Mouse (Mus musculus) mesoderm, embryonic 11.5 days (tissue): Measurements from ENCODE around the gene Gpr1.
"Not testable (repeated sequence)": the region's sequence is repeated elsewhere in the genome, so short reads cannot be mapped to it uniquely, and the experiment has no call there.

Experiments used
- DNase-seq: peaks from one replicate; pipeline ENCODE4 v3.0.0-alpha.2; 2012; ENCODE audit warnings: low read depth, low spot score

The Gpr1 gene

GRCm38 (mm10) chr1:63180575-63180974 is 33.8 kb downstream of the Gpr1 start:
- DNase-seq: not testable (repeated sequence)

DNA sequence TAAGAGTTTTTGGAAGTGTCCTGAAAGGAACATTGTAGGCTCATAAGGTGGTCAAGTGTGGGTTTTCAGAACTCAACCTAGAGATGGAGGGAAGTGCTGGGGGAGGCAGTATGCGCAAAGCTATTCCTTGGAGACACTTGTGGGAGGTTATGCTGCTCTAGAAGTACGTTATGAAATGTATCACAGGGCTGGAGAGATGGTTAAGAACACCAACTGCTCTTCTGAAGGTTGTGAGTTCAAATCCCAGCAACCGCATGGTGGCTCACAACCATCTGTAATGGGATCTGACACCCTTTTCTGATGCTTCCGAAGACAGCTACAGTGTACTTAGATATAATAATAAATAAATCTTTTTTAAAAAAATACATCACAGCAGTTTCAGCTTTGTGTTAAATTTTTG is 34.2 kb downstream of the Gpr1 start:
- DNase-seq: no peak

- no peak for DNase-seq
Observed at GRCm38 (mm10) chr1:63178308-63178707, 36.0 kb downstream of the Gpr1 start.

GRCm38 (mm10) chr1:63176604-63177421 is 37.5 kb downstream of the Gpr1 start, which contains the start of the genes Eef1b2 and Ndufs1:
Gene Eef1b2, plus strand, starts transcription at chr1:63176825.
Gene Ndufs1, minus strand, starts transcription at chr1:63176833.
- DNase-seq: peak; percentile 98

- no peak for DNase-seq
Observed at GRCm38 (mm10) chr1:63176259-63176603, 38.1 kb downstream of the Gpr1 start.

DNA sequence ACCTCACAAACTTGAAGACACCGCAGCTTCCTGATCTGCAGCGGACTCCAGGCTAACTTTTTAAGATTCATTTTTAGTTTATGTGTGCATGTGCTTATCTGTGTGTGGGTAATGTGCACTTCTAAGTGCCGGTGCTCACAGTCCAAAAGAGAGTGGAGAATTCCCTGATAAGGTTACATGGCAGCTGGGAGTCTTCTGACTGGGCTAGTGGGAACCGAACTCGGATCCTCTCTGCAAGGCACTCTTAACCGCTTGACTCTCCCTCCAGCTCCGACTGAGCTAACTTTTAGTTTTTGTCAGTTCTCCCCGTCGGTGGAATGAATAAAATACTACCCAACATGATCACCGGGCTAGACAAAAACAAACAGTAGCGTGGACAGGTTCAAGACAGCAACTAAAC is 38.5 kb downstream of the Gpr1 start:
- no peak for DNase-seq

- DNase-seq: no peak
Observed at GRCm38 (mm10) chr1:63168638-63169037, 45.7 kb downstream of the Gpr1 start.

DNA sequence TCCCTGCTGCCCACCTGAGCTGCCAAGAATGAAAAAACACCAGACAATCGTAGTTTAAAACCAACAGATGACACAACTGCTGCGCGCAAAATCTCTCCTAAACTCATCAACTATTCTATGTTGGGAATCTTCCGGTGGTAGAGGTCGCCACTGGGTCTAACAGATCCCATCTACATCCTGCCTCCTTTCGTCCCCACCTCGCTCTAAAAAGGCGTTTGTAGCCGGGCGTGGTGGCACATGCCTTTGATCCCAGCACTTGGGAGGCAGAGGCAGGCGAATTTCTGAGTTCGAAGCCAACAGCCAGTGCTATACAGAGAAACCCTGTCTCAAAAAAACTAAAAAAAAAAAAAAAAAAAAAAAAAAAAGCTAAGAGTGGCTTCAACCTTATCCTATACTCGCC is 74.1 kb downstream of the Gpr1 start:
- DNase-seq: no peak

DNA sequence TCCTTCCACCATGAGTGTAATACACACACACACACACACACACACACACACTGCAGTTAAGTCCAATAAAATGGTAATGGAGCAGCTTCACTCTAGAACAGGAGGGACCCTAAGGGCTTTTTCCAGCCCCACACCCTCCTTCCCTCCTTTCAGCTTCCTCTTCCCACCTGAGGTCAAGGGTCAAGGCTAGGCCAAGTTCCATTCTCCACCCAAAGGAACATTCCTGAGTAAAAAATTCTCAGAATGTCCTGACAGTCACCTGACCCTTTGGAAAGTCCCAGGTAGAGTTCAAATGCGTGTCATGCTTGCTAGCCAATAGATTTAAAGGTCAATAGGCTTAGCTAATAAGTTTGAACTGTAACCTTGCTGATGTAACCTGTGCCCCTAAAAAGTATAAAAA is 75.8 kb downstream of the Gpr1 start:
- not testable (repeated sequence) for DNase-seq

GRCm38 (mm10) chr1:63137971-63138370 is 76.4 kb downstream of the Gpr1 start:
- no peak for DNase-seq

GRCm38 (mm10) chr1:63134530-63134929 is 79.8 kb downstream of the Gpr1 start:
- DNase-seq: no peak
